Mouse (Mus musculus) heart, adult 2 months (tissue): ENCODE data around the gene Pakap. TPM values are rescaled to one million over a fixed set of nuclear protein-coding genes. Genes with fewer than 3 reads are reported as not detected.

Experiments used
- DNase-seq, 2 experiments: peaks; one replicate each; pipeline ENCODE4 v3.0.0; 2021
- H3K27ac ChIP-seq: fragments of 200-600 bp; 2 replicates; pipeline ENCODE4 v1.8.1; 2022
- H3K27me3 ChIP-seq: fragments of 200-500 bp; 2 replicates; pipeline ENCODE4 v1.6.1; 2012; ENCODE audit warnings: mild to moderate bottlenecking, low read length, inconsistent platforms, mixed read lengths; ENCODE audit not compliant: control insufficient read depth, insufficient read depth
- H3K36me3 ChIP-seq: fragments of 200-500 bp; 2 replicates; pipeline ENCODE4 v1.6.1; 2012; ENCODE audit warnings: low read length, inconsistent platforms; ENCODE audit not compliant: control insufficient read depth, insufficient read depth
- H3K4me1 ChIP-seq: fragments of 200-500 bp; 2 replicates; pipeline ENCODE4 v1.6.1; 2011; ENCODE audit warnings: low read length; ENCODE audit not compliant: control insufficient read depth, insufficient read depth
- H3K4me3 ChIP-seq: fragments of 200-600 bp; 2 replicates; pipeline ENCODE4 v1.8.1; 2022
- H3K79me2 ChIP-seq: fragments of 200-500 bp; replicated peaks from 2 replicates; pipeline ENCODE4 v1.6.1; 2012; ENCODE audit warnings: mild to moderate bottlenecking, inconsistent platforms, low read length, moderate library complexity, mixed read lengths; ENCODE audit not compliant: control insufficient read depth, insufficient read depth
- H3K9ac ChIP-seq: fragments of 200-500 bp; 2 replicates; pipeline ENCODE4 v1.6.1; 2012; ENCODE audit warnings: low read depth, mild to moderate bottlenecking, control low read depth, inconsistent platforms, low read length, mixed read lengths
- CTCF ChIP-seq: fragments of 200-600 bp; IDR thresholded peaks from 2 replicates; pipeline ENCODE4 v1.8.1; 2022; ENCODE audit warnings: antibody characterized with exemption, mild to moderate bottlenecking, moderate library complexity
- EP300 ChIP-seq: fragments of 200-500 bp; IDR thresholded peaks from 2 replicates; pipeline ENCODE4 v1.6.1; 2011; ENCODE audit warnings: low read depth, low read length, control low read depth; ENCODE audit not compliant: insufficient read depth
- POLR2A ChIP-seq: fragments of 200-500 bp; IDR thresholded peaks from 2 replicates; pipeline ENCODE4 v1.6.1; 2011; ENCODE audit warnings: mild to moderate bottlenecking, low read depth, low read length, control low read depth; ENCODE audit not compliant: insufficient read depth
- WGBS: fragments of 180-500 bp; shearing (Covaris S2); methylation state at CpG from one replicate; pipeline ENCODE4 v1.1.7; 2018; 5-methylcytosine and 5-hydroxymethylcytosine counted together
- intact Hi-C: fragments of 180-260 bp; cut with DNase I; formaldehyde crosslinking; loops from one replicate; pipeline ENCODE4 v1.15.1; 2025
- polyA plus RNA-seq: library from polyadenylated mRNA; depleted of rRNA; stranded (reverse); fragments of >200 nt; gene quantifications from 2 replicates; pipeline ENCODE4 v1.2.3, GENCODE M21; 2012
- total RNA-seq, 2 experiments: library from RNA; stranded (reverse); gene quantifications; 2 replicates each; pipeline ENCODE4 v1.2.3; 2021

Pakap gene
- total and polyA plus RNA-seq, 3 experiments, result 3.3 to 35.2 (median 33.7) TPM

- intact Hi-C loops, result no loop called here
- WGBS, result 85% methylated on average over 8 of the region's 8 CpGs
- H3K9ac ChIP-seq, result no peak overlapping the region
- TF ChIP-seq EP300, result no peak
- peaks cover 18% of the 10 kb centered on the region for H3K36me3 ChIP-seq
- H3K27ac ChIP-seq, result no peak overlapping the region
- DNase-seq, result peak in 1 of 2 experiments; percentile 4
- H3K4me1 ChIP-seq, result peaks cover 6% of the 10 kb centered on the region
- peaks cover 1% of the 10 kb centered on the region for H3K79me2 ChIP-seq
- no peak overlapping the region for H3K4me3 ChIP-seq
- no peaks in the 10 kb centered on the region for H3K27me3 ChIP-seq
These were observed 321.8 kb downstream of the Pakap start for GRCm38 (mm10) chr4:57889773-57890172.

GRCm38 (mm10) chr4:57892001-57892586 lies 324.1 kb downstream of the Pakap start:
- H3K27me3 ChIP-seq, result no peaks in the 10 kb centered on the region
- intact Hi-C loops, result no loop called here
- H3K27ac ChIP-seq, result no peak overlapping the region
- H3K4me1 ChIP-seq, result peaks cover 6% of the 10 kb centered on the region
- H3K4me3 ChIP-seq, result no peak overlapping the region
- no peaks in the 10 kb centered on the region; the same call in none of the 2 replicates for H3K79me2 ChIP-seq
- DNase-seq, result peak in 1 of 2 experiments; percentile 14
- no peak overlapping the region for H3K9ac ChIP-seq
- 87% methylated on average over 10 of the region's 10 CpGs for WGBS
- TF ChIP-seq POLR2A, result no peak
- no peak for TF ChIP-seq CTCF
- TF ChIP-seq EP300, result no peak
- peaks cover 12% of the 10 kb centered on the region for H3K36me3 ChIP-seq

DNA sequence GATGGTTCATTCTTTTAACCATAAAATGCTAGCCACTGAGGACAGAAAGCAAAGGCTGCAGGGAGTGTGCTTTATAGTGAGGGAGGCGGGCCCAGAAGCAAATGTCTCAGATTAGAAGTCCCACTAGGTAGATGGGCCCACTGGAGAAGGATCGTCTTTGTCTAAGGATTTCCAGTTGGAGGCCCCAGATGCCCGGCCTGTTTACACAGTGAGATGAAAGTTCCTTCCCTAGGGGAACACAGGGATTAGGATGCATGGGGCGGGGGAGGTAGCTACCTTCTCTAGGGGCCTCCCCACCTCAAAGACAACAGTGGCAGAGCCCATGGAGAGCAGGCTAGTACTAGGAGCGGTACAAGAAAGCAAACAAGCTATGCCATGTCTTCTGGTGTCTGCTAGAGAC lies 327.2 kb downstream of the Pakap start:
- 52% methylated on average over 5 of the region's 5 CpGs for WGBS
- H3K27ac ChIP-seq, result no peak overlapping the region; the same call in 1 of the 2 replicates
- H3K4me1 ChIP-seq, result peaks cover 6% of the 10 kb centered on the region
- no peak overlapping the region for H3K9ac ChIP-seq
- no peaks in the 10 kb centered on the region for H3K27me3 ChIP-seq
- DNase-seq, result no peak
- no peak overlapping the region for H3K4me3 ChIP-seq
- no peak for TF ChIP-seq POLR2A
- no peak for TF ChIP-seq EP300
- no peak for TF ChIP-seq CTCF
- peaks cover 12% of the 10 kb centered on the region for H3K36me3 ChIP-seq
- intact Hi-C loops, result no loop called here
- no peaks in the 10 kb centered on the region; the same call in 1 of the 2 replicates for H3K79me2 ChIP-seq

DNA sequence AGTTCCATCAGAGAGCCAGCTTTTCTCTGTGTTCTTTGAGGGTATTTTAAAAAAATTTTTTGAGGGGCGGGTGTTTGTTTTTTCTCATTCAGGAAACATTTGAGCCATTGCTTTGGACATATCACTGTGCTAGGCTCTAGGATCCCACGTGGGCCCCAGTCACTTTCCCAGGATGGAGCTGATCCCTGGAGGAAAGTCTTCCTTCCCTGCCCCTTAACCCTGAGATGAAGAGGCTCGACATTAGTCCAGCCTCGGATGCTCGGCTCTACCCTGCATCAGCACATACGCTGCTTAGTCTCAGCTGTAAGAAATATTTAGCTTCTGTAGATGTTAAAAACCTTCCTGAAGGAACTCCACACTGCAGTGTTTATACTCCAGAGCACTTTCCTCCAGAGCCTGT lies 327.9 kb downstream of the Pakap start:
- no peak overlapping the region for H3K9ac ChIP-seq
- H3K27me3 ChIP-seq, result no peaks in the 10 kb centered on the region
- H3K36me3 ChIP-seq, result peaks cover 12% of the 10 kb centered on the region
- no peaks in the 10 kb centered on the region; the same call in 1 of the 2 replicates for H3K79me2 ChIP-seq
- peak overlapping the region; percentile 5 for H3K27ac ChIP-seq
- peak in 1 of 2 experiments; percentile 24 for DNase-seq
- peaks cover 6% of the 10 kb centered on the region for H3K4me1 ChIP-seq
- H3K4me3 ChIP-seq, result no peak overlapping the region
- 31% methylated on average over 6 of the region's 6 CpGs for WGBS
- TF ChIP-seq CTCF, result no peak
- intact Hi-C loops, result no loop called here

DNA sequence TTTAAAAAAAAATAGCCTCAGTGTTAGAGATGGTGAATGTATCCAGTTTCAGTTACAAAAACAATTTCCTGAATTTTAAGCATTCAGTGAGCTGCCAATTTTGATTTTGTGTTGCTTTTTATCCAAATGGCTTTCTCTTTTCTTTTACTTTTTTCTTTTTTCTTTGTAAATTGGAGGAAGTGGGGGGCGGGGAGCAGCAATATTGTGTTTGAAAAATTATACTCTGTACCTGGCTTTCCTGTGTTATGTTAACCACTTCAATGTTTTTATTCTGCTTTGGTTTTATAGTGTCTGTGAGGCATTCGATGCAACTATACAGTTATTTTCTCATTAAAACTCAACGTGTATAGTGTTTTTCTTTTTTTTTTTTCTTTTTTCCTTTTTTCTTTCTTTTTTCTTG lies 328.7 kb downstream of the Pakap start:
- Histone ChIP-seq H3K79me2 (no peaks in the 10 kb centered on the region; the same call in 1 of the 2 replicates), H3K4me1 (peaks cover 6% of the 10 kb centered on the region), H3K9ac (no peak overlapping the region), H3K27ac (no peak overlapping the region), H3K27me3 (no peaks in the 10 kb centered on the region), H3K4me3 (no peak overlapping the region), H3K36me3 (peaks cover 12% of the 10 kb centered on the region)
- TF ChIP-seq CTCF (no peak), POLR2A (no peak), EP300 (no peak)
- 72% methylated on average over 3 of the region's 3 CpGs for WGBS
- intact Hi-C loops, result no loop called here
- no peak for DNase-seq

- TF ChIP-seq EP300 (0 out of 2 replicates have a peak, but pooled peaks have one; percentile 65), CTCF (peak; percentile 82), POLR2A (no peak)
- no peak overlapping the region for H3K27ac ChIP-seq
- H3K36me3 ChIP-seq, result no peaks in the 10 kb centered on the region
- peak; percentile 26 to 57 for DNase-seq
- H3K4me1 ChIP-seq, result peaks cover under 1% of the 10 kb centered on the region
- H3K79me2 ChIP-seq, result no peaks in the 10 kb centered on the region
- intact Hi-C loops, result loop anchor here (2.0 to 10.0 kb wide), 5 partner anchors 39 to 526 kb away; no protein-coding TSS in a partner anchor
- H3K4me3 ChIP-seq, result no peak overlapping the region
- no peaks in the 10 kb centered on the region for H3K27me3 ChIP-seq
- H3K9ac ChIP-seq, result no peak overlapping the region
- WGBS, result 12% methylated on average over 4 of the region's 4 CpGs
These were observed 333.2 kb downstream of the Pakap start for GRCm38 (mm10) chr4:57901210-57901609.
